Mouse (Mus musculus): ENCODE results near the gene Grap2.

DNA sequence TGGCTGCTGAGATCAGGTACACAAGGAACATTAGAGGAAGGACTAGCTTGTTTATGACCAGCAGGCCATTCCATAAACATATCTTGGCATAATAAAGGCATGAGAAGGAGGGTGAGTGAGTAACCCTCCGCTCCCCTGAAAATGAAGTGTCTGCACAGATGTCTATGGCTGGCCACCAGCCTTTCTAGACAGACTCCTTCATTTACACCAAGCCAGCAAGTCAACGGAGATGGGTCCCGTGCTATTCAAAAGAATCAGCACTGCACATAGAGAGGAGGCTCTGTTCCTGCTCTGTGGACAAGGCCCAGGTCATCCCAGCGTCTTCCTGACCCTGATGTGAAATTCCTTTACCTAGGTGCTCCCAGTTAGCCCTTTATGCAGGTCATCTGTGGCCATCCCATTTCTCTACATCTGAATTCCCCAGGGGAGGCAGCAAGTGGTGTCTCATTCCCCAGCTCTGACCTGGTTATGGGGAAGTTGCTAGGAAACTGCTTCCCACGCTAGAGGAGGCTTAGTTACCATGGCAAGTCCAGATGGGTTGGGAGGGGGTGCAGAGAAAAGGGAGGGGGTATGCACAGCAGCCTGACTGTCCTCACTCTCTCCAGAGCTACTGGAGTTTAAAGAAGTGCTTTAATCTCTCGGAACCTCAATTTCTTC lies 86.5 kb downstream of the Grap2 start:
- no peak for TF ChIP-seq CTCF (IDR thresholded peaks at IDR 0.05; ENCODE audit: control insufficient read depth, insufficient read depth, insufficient read length)
- no peak for TF ChIP-seq MAX (IDR thresholded peaks at IDR 0.05)
- TF ChIP-seq MYOG (IDR thresholded peaks at IDR 0.05; ENCODE audit: control insufficient read depth, extremely low read depth, insufficient read length), result no peak
- no peak for TF ChIP-seq USF1 (IDR thresholded peaks at IDR 0.05; ENCODE audit: low read depth)
- TF ChIP-seq CEBPB (IDR thresholded peaks at IDR 0.05; ENCODE audit: low read depth), result no peak
